Mouse (Mus musculus) gonadal fat pad, adult 2 months (tissue): ENCODE data around the gene Gm20814. TPM values are rescaled to one million over a fixed set of nuclear protein-coding genes. Genes with fewer than 3 reads are reported as not detected.
"Not testable (repeated sequence)": the region's sequence is repeated elsewhere in the genome, so short reads cannot be mapped to it uniquely, and the experiment has no call there.

Experiments
- DNase-seq: peaks from one replicate; pipeline ENCODE4 v3.0.0-alpha.2; 2012; ENCODE audit warnings: low read depth
- polyA plus RNA-seq: library from polyadenylated mRNA; depleted of rRNA; stranded (reverse); fragments of >200 nt; gene quantifications from 2 replicates; pipeline ENCODE4 v1.2.3, GENCODE M21; 2012; rRNA removed

The Gm20814 gene
- not detected in 2 replicates for polyA plus RNA-seq

GRCm38 (mm10) chrY:75195556-75195955 lies at the start of gene Gm20814:
Gene Gm20814 (plus strand): TSS chrY:75195856.
- DNase-seq: not testable (repeated sequence)
